Mouse (Mus musculus) cerebellum, adult 2 months (tissue): ENCODE results near the gene Unc5cl.

Experiments
- CTCF ChIP-seq: fragments of 200-500 bp; IDR thresholded peaks from 2 replicates; pipeline ENCODE4 v1.5.1; 2011; ENCODE audit warnings: low read depth, mild to moderate bottlenecking, control low read depth, low read length, moderate library complexity, borderline replicate concordance; ENCODE audit not compliant: insufficient read depth
- POLR2A ChIP-seq: fragments of 200-500 bp; IDR thresholded peaks from 2 replicates; pipeline ENCODE4 v1.6.1; 2011; ENCODE audit warnings: low read length, control low read depth, borderline replicate concordance; ENCODE audit not compliant: insufficient read depth

GRCm38 (mm10) chr17:48407910-48408525, 46.7 kb upstream of the Unc5cl start:
- no peak for TF ChIP-seq CTCF
- TF ChIP-seq POLR2A, result no peak
